Mouse (Mus musculus) R1 (cell line): ENCODE measurements around the gene Sox6.

Source experiments
- DNase-seq: peaks from one replicate; pipeline ENCODE4 v3.0.0-alpha.2; 2018; ENCODE audit warnings: low read depth, low spot score

Sox6 gene

DNA sequence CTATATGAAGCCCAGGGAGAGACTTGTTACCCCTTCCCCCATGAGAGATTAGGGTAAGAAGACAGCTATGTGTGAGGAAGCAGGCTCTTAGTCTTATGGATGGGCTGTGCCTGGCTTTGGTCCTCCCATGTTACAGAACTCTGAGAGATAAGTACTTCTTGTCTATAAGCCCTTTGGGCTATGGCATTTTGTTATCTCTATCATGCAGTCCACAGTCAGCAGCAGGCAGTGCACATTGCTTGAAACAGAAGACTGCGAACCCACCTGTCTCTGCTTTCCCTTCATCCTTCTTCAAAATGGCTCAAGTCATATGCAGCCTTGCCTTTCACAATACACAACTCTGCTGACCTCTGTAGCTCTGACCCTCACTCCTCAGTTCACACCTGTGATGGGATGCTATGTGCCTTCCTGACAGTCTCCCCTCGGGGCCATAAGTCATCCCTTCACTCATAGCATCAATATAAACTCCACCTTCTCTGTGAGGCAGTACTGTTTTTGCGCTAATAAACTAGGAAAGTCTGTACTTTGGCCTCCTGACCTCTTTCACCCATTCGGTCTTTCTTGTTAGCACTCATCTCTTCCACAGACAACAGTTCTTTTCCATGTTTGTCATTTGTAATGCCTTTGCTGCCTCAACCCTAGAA, 143.4 kb downstream of the Sox6 start:
- DNase-seq, result no peak

DNA sequence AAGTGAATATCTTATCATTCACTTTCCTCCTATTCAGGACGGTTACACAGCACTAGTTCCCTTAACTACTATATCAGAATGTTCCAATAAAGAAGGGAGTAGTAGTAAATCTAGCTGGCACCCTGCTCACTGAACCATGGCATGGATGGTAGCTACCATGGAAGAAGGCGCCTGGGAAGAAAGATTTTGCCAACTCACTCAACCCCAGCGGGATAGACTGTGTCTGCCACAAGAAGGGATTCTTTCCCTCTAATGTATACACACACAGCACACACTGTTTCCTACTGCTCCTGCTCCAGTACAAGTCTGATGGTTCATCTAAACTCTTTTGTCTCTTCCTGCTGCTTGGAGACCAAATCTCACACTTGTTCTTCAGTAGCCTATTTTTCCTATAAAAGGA, 147.1 kb downstream of the Sox6 start:
- DNase-seq, result no peak

DNA sequence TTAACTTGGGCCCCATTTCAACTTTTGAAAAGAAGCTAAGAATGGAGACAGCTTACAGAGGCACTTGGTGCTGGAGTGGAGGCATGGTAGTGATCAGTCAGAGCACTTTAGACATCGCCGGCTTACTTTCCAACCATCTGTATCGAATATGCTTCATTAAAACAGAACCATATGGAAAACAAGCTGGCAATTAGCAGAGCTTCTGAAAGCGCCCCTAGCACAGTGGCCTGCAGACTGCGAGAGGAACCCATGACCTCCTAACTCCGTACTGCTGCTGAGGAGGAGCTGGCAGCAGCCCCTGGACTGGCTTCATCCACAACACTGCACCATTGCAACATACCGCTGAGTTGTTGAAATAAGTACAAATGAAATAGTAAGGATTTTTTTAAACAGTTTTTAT, 148.7 kb downstream of the Sox6 start:
- no peak for DNase-seq

DNA sequence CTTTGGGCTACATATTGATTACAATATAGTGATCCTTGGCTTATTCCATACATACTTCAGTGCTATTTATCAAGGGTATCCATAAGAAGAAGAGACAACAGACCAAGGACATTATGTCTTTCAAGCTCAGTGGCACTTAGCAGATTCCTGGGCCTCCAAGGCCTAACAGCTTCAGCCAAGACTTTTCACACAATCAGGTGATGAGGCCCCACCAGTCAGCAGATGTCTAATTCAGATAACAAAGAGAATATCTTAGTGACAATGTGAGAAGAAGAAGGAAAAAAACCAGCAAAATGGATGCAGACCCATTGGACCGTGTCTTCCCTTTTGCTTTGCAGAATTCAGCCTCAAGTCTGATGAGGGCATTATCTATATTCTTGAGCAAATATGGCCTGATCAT, 150.0 kb downstream of the Sox6 start:
- DNase-seq, result no peak

DNA sequence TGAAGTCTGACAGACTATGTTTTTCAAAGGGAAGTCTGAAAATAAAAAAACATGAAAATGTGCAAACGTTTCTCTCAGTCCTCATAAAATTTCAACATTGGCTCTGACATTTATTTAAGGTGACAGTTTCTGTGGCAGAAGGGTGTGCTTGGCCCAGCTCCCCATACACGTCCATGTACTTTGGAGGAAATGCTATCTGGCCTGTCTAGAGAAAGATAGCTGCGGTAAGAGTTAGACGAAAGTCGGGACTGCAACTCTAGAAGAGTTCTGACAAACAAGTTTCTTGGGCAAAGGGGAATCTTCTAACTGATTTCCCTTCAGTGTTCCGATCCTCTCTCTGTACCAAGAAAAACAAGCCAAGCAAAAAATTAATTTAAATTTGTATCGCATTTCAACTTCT, 150.5 kb downstream of the Sox6 start:
- no peak for DNase-seq

DNA sequence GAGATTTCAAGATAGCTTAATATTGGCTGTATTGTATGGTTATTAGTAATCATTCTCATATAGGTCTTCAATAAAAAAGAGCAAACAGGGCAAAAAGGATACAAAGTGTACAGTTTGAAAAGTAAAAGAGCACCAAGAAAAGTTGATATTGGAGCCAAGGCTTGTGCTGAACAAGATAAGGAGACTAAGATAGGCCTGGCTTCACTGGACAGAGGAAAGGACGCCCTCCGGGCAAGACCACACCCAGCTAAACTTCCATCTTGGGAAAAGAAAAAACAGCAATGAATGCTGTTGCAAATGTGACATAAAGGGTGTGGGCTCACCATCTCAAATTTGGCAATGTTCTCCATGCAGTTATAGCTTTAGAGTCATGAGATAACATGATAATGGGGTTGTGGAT, 165.7 kb downstream of the Sox6 start:
- no peak for DNase-seq

DNA sequence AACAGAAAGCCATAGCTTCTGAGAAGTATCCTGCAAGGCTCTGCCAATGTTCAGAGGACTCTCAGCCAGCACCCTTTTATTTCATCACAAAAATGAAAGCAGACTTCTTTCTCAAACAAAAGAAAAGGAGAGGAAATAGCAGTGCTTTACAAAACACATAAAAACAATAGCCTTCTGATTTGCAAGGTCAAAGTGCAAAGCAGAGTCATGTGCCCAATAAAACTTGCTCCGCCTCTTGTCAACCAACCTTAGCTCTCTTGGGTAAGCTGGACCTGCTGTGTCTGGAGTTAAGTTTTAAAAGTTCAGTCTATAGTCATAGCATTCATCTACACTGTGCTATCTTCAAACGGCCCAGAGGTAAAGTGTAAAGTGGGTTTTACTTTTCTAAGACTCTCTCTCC, 170.1 kb downstream of the Sox6 start:
- DNase-seq, result peak; percentile 59

DNA sequence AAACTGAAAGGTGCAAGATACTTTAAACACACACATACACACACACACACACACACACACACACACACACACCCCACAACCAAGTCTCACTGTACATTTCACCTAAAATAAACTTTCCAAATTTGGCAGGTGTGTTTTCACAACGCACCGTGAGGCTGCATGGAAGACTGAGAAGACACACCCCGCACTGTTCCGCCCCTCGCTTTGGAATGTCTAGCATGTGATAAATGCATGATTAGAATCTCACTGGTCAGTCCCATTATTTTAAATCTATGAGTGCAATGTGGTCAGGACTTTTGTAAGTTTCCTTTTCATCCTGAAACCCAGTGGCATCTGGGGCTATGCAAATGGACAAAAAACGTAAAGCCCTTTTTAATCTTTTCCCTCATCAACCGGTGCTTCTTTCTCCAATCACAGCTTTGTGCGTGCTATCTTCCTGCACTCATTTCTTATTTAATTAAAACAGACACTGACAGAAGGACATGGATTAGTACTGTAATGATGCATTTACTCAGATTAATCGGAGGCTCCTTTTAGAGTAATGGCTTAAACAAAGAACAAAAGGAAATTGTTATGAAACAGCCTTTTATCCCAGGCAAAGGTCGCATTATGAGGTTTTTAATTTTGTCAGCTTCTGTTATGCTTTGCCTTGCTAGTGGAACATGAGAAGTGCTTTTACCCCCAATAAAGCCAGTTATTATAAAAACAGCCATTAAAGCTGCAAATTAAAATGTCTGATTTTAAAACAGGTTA, 170.9 kb downstream of the Sox6 start:
- DNase-seq, result peak; percentile 51

DNA sequence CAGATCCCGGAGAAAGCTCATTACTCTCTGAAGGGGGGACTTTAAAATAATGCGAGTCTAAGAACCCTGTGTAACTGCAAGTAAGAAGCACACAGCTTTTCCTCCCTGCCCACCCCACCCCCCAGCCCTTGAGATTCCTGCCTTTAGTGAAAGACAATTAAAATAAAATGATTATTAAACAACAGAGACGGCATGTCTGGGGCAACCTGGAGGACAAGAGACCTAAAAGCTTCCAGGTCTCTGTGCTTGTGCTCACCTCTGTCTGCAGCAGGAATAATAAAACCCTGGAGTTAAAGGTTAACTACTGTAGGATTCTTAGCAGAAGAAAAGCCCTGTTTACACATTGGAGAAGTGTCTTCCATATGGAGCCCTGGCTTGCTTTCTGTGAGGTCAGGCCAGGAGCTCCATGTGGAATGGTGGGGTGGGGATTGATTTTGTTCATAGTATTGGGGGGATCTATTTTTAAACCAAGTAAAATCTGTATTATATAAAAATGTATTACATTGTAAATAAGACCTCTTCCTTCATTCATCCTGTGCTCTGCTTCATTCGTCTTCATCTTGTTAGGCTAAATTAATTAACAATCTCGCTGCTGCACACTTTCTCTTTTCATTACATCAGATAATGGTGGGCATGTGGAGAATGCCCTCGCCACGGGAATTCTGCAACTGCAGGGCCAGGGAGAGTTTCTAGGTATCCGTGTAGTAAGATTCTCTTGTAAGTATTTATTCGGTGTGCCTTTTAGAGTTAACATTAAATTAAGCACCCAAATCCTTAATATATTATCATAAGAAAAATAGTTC, 171.7 kb downstream of the Sox6 start:
- no peak for DNase-seq

DNA sequence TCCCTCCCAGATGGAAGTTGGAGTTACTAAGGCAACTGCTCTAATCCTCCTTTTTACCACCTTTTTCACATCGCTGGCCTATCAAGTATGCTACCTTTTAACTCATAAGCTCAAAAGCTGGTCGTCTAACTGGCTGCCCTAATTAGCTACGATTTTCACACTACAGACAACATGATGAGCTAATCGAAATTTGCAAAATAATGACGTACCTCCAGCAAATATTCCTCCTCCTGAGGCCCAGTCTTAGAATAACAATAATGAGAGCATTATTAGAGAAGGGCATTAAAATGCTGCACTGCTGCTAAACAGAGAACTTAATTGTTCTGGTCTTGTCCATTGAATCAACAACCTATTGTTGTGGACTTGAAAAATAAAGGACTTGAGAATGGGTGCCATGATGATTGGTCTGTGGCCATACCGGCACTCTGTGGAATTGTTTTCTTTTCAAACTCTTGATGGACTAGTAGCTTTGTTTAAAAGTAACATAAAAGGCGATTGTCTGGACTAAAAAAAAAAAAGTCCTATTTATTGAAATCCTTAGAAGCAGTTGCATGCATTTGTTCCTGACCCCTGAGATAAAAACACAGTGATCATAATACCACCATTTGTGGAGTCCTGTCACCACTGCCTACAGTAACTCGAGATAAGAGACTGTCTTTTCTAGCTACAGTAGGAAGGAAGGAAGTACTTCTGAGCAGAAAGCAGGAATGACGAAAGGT, 172.5 kb downstream of the Sox6 start:
- peak; percentile 69 for DNase-seq

DNA sequence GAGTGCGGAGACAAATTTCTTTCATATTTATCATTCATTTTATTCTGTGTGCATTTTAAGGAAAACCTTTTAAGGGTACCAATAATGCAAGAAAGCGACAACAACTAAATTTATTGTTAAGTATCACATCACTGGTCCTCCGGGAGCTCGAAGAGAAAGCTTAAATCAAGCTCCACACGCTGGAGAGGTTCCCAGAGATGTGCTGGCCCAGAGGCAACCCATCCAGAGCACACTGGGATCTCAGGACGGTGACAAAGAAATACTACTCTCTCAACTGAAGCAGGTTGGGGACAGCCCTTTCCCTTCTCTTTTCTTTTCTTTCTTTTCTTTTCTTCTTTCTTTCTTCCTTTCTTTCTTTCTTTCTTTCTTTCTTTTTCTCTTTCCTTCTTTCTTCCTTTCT, 173.4 kb downstream of the Sox6 start:
- no peak for DNase-seq

DNA sequence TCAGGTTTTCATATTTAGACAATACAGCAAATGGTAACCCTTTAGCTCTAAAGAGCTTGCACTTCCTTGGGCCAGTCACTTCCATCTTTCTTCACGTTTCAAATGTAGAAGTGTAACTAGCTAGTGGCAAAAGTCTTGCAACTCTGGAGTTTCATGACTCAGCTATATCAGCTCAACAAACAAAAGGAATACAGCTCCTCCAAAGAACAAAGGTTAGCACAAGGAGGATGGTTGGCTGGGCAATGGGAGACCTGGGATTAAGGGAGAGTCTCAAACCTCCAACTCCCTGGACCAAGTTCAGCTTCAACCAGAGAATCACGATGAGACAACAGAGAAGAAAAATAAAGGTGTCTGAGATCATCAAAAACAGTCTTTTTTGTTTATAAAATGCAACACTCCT, 174.2 kb downstream of the Sox6 start:
- peak; percentile 10 for DNase-seq

DNA sequence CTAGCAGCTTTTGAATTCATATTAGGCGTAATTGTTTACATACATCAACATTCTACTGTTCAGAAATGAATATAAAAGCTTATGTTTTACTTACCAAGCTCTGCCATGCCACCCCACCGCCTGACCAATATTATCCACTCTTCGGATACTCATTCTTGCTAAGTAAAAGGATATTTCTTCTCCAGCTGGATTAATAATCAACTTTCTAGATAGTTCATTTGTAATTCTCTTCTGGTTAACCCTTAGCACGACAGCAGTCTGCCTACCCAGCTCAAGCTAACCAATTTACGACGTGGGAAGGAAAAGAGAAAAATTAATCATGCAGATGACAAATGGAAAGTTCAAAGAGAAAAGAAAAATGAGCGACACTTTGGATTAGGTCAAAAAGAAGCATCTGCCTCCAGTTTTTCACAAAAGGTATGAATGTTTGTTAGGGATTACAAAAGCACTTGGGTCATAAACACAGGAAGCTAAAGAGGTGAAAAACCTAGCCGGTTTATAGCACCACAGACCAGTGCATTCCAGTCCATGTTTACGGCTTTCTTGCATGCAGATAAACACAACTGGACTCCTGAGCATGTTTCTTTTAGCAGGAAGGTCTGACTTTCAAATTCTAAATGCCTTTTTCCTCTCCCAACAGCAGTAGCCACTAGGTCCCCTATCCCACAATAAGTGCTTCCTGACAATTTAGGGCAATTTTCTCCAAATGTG, 178.8 kb downstream of the Sox6 start:
- no peak for DNase-seq

DNA sequence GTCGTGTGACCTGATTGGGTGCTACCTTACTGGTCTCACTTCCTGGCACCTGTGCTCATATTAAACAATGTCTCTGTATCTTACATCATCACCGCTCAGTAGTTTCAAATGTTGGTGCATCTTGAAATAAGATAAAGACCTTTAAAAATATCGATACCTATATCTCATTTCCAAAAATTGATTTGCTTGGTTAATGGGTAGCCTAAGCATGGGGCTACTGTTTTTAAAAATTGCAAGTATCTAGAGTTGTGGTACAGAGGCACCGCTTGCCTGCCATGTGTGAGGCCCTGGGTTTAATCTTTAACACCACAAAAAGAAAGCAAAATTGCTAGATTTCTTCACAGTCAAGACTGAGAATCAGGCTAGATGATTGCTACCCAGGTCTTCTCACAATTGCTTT, 187.5 kb downstream of the Sox6 start:
- DNase-seq, result no peak

DNA sequence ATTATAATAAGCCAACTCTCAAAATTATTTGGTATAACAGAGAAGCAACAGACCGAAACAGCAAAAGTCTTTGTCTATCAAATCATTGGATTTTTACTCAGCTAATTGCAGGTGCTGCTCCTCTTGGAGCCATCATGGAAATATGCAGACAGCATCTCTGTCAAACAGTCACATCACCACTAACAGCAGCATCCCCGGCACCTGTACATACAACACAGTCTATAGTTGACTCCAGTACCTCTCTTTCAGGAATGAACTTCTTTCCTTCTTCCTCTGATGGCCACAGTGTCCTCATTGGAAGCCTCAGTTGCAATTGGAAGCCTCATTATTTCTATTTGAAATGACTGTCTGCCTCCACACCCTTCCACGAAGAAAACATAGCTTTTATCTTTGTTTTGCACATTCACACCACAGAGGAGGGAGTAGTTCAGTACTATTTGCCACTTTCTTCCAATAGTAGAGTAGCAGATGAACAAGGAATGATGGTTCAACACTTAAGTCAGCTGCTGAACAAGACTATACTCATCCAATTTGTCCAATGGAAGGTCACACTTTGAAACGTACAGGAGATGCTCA, 192.7 kb downstream of the Sox6 start:
- no peak for DNase-seq

DNA sequence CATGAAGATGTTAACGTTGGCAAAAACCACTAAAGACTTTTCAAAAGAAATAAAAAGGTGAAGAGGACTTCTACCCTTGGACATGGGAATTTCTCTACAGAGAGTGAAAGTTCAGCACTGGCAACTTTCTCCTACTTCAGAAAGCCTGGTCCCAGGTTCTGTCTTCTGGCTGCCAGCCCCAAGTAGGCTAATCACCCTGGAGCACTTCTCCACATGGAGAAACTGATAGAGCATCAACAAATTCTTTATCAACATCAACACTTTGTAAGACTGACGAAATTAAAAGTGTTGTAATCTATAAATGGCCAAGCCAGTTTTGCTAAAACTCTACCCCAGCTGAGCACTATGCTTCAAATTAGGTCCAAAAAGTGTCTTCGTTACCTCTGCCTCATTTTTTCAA, 193.7 kb downstream of the Sox6 start:
- DNase-seq, result no peak

DNA sequence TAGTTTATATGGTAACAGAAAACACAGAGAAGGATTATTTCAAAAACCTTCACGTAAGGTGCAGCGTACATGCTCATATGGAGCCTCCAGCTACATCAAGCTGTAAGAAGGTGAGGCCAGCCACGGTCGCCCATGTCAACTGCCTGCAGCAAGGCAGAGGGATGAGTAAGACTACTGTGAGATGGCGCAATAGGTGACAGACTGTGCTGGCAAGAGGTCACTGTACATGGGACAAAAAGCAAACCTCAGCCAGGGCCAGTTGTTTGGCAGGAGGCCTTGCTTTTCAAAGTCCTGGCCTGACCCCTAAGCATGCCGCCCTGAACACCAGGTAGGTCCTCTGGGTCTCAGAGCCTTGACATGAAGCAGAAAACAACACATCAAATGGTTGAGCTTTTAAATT, 194.2 kb downstream of the Sox6 start:
- no peak for DNase-seq

DNA sequence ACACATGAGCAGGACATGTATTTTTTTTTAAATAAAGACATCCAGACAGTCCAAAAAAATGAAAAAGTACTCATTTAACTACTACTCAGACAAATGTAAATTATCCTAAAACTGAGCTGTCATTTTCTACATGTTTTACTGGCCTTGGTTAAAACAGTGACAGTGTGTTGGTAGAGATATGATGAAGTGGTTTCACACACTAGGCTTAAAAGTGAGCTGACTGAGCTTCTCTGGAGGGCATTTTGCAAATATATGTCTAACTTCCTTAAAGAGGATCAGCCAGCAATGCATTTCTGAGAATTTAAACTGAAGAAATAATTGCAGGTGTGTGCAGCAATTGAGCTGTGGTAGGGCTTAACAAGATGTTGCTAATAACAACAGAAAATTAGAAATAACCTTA, 196.3 kb downstream of the Sox6 start:
- DNase-seq, result no peak

DNA sequence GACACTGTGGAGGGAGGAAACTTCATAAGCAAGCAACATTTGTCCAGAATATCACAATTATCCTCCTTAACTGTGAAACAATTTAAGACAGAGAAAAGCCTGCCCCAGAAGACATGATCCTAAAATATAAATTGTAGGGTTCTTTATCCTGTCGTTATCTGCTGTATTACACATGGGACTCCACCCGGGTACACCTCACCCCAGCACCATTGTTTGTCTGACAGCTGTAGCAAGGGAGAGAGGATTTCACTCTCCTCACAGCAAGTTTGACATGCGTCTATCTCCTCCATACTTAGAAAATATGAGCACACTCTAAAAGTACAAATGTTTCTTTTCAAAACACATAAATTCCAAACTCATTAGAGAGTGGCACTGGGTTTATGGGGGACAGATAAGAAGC, 198.0 kb downstream of the Sox6 start:
- DNase-seq, result no peak

DNA sequence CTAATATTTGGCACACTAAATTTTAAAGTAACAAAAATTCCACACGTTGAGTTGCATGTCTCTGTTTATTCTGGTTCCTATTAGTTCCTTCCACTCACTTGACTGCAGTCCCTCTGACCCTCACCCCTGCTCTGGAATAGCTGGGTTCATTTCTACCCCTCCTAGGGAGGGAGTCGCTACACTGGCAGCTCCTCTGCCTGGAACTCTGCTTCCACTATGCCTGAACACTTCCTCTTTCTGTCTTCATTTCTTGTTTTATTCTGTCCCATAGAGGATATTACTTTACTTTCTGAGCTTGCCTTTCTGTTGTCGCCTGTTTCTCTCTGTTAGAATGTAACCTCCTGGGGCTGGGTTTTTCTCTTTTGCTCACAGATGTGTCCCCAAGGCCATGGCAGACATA, 203.6 kb downstream of the Sox6 start:
- DNase-seq, result no peak

DNA sequence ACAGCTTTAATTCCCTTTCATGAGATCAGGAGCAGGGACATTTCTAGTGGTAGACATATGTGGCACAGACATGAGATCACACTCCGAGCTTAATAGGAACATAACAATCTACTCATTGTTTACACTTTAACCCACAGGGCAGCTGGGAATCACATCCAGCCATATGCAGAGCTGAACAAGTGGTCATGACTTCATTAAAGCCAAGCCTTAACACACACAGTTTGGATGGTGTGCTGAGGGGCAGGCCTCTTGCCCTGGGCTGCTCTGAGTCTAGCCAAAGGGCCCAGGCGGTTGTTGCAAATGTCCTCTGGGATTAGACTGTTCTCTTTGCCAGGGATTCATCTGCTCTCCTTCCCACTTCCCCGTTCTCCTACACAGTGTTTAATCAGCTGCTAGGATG, 204.9 kb downstream of the Sox6 start:
- DNase-seq, result no peak
